Mouse (Mus musculus) megakaryocyte, adult 5-6 weeks (primary cell): ENCODE data around the gene Cask. TPM values are rescaled to one million over a fixed set of nuclear protein-coding genes. Genes with fewer than 3 reads are reported as not detected.
A peak's percentile ranks its signal among the peaks of the same experiment; 100 is the strongest.

Experiments
- ATAC-seq: 2 replicates; pipeline ENCODE4 v1.8.0; 2016; ENCODE audit warnings: mild to moderate bottlenecking, inconsistent platforms; ENCODE audit not compliant: poor library complexity, severe bottlenecking
- total RNA-seq, 2 experiments: library from RNA; stranded (forward) in 1 of 2; stranded (reverse) in 1 of 2; fragments of 153-499, 151-499 nt in 1 of 2; fragments of 221-1000, 200-1000 nt in 1 of 2; gene quantifications; 2 replicates each; pipeline versions ENCODE4 v1.2.3 to v1.2.4; 2015 to 2017

The Cask gene
- total RNA-seq, 2 experiments from 2014 or later = 50.7 to 66.0 TPM

DNA sequence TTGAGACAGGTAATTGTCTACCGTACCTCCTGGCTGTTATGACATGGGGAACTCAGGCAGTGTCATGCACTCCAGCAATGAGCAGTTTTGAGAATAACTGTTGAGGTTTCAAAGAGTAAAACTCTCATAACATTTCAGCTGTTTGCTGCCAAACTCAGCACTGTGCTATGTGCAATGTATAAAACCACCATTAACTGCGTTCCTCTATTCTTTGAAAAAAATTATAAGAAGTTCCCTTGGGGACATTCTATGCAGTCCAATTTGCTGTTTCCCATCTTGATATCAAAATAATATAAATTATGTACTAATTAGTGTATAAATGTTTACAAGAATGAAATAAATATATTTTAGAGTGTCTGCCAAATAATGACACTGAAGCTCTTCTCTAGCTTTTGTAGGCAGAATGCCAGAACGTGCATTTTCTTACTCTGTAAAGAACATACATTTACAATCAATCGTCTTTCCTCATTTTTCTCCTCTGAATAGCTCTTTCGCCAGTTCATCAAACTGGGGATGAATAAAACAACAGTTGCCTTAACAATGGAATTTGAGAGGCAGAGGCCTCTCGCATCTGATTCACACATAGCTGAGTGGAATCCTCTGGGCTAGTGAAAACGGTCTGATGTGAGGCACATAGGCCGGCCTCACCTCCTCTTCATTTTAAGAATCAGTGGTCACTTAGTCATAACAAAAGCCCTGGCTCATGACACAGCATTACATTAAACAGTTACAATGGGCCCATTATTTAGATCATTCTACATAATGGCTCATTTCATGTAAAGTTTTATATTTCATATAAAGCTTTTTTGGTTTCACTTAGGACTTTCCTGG is 125.4 kb downstream of the Cask start:
- ATAC-seq = no peak

GRCm38 (mm10) chrX:13720296-13720829 is 130.8 kb downstream of the Cask start:
- peak; percentile 60 for ATAC-seq

DNA sequence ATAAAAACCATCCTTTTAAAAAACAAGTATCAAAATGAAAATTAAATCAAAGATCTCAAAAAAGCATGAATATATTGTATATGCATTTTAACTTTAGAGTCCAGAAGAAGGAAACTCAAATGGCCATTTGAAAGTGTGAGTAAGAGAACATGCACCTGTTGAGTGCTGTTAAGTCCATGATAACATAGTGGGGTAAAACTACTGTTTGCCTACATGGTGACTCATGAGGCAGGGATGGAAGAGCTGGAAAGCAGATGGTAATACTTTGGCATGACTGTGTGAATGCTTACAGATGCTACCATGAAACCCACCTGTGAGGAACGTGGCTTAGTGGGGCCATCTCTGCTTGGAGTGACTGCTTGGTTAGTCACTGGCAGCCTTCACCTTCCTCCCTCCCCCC is 132.9 kb downstream of the Cask start:
- ATAC-seq = no peak

GRCm38 (mm10) chrX:13716796-13717569 is 134.2 kb downstream of the Cask start:
- ATAC-seq = no peak

DNA sequence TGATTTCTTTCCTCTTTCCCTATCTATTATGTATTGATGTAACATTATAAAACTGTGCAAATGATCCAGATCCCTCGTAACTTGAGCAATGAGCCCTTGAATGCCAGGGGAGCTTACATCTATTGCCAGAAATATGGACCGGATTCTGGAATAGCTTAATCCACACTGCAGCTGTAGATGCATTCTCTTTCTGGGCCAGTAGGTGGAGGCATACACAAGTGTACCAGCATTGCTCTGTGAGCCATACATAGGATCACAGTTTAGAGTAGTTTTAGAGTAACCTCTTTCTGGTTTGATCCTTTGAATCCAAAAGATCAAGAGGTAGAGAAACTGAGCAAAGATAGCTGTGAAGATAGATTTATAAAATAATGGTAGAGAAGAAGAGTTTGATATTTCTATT is 141.0 kb downstream of the Cask start:
- peak; percentile 72; the same call in 1 of the 2 replicates for ATAC-seq

- no peak for ATAC-seq
These were observed 146.1 kb downstream of the Cask start for GRCm38 (mm10) chrX:13705051-13705450.

- ATAC-seq = no peak
These were observed 150.5 kb downstream of the Cask start for GRCm38 (mm10) chrX:13700681-13701080.

- no peak for ATAC-seq
These were observed 159.3 kb downstream of the Cask start for GRCm38 (mm10) chrX:13691865-13692264.

DNA sequence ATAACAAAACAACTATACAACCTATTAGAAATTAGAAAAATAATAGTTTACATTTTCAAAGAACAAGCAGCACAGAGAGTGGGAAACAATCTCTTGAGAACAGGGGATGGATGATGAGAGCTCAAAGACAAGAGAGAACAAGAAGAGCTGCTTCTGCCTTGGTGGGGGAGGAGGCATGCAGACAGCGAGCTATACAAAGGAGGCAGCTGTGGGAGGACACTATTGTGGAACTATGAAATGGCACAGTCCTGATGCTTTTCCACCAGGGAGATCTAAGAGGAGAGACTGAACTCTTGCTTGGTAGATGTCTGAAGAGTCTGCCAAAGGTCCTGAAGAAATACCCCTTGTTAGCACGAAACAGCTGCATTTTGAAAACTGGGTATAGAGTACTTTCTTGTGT is 162.8 kb downstream of the Cask start:
- ATAC-seq = no peak

DNA sequence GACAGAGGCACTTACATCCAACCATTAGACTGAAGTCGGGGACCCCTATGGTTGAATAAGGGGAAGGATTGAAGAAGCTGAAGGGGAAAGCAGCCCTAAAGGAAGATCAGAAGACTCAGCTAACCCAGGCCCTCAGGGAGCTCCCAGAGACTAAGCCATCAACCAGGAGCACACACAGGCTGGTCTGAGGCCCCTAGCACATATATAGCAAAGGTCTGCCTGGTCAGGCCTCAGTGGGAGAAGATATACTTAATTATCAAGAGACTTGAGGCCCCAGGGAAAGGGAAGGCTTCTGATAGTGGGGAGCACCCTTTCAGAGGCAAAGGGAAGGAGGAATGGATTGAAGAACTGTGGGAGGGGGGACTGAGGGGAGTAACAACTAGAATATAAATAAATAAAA is 164.6 kb downstream of the Cask start:
- no peak for ATAC-seq

DNA sequence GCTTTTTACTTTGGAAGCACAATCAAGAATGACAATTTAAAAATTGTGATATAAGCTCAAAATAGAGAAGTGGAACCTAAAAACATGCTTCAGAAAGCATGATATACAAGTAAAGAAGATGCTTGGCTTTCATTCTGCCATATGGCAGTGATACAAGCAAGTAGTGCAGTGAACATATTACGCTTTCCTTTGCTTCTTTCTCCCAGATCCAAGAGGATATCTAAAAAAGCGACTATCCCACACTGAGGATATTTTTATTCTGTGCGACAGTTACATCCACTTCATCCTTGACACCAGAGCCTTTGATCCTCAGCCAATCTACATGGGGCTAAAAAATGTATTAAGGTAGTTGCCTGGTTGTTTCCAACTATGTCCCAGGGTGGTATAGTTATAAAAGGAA is 169.4 kb downstream of the Cask start:
- ATAC-seq = no peak

DNA sequence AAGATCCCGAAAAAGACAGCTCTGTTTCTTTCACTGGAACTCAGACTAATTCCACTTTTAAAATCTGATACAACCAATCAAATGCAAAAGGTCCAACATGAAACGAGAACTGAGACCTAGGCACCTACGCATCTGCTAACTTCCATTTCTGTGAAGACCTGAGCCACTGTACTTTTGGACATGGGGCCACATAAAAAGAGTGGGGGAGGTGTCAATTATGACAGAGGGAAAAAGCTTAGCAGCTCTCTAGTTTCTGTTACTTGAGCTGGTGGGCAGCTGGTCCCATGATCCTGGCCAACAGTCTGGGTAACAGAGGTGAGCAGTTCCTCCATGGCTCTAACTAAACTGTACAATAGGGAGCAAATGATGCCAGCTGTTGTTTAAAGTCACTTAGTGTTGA is 178.2 kb downstream of the Cask start:
- ATAC-seq = no peak

GRCm38 (mm10) chrX:13670342-13670741 is 180.8 kb downstream of the Cask start:
- no peak for ATAC-seq

DNA sequence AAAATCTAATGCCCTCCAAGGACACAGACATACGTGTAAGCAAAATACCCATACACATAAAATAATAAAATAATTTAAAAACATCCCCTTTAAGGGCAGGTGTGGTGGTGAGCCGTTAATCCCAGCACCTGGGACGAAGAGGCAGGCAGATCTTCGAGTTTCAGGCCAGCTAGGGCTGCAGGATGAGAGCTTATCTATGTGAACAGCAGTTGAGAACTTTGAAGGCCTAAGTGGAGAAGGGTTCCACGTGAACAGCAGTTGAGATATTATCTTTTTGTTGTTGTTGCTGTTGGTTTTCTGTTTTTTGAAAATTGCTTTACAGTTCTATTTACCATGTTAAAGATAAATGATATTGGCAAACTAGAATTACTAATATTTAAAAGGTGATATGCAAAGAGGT is 182.3 kb downstream of the Cask start:
- ATAC-seq = no peak

- ATAC-seq = no peak
These were observed 190.1 kb downstream of the Cask start, which contains the start of gene Gpr82 for GRCm38 (mm10) chrX:13661063-13661462. Gene Gpr82, plus strand, starts transcription at chrX:13661363.

DNA sequence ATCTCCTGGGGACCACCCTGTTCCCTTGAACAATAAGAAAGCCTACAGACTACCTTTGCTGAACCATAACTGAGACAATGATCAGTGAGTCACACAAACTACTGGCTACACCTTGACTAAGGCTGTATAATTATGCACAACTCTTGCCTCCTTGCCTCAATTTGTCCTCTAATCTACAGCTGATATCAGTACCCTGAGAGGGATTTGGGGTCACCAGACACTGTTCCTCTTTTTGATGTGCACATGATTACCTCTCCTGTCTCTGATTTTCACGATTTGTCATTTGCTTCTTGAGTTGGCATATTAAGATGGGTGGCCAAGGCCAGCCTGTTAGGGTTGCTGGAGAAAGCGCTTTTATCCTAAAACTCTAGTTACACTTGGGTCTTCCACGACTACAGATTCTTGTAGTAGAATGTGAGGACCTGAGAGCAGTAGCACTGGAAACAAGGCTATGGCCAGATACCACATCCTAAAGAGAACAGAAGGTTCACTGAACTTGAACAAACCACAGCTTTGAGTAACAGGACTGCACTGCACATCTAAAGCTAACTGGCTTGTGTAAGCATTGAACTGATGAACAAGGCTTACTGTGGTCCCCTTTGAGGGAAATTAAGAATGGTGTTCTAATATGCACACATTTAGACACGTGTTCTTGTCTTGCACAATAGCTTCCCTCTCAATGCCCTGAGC is 191.8 kb downstream of the Cask start:
- no peak for ATAC-seq

- ATAC-seq = no peak
These were observed 192.5 kb downstream of the Cask start for GRCm38 (mm10) chrX:13658616-13659140.

DNA sequence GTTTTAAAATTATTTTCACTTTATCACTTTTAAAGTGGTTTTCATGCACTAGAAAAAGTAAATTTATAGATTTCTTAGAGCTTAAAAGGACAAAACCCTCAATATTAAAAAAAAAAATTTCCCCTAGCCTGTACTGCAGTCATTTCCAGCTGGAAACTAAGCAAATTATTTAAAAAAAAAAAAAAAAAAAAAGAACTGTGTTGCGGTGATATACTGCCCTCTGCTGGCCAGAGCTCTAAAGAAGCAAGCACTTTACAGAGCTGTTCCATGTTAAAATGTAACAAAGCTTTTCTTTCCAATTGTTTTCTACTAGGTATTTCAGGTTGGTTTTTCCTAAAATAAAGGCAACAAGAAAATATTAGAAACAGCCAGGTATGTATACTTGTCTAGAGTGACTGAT is 194.4 kb downstream of the Cask start:
- no peak for ATAC-seq

GRCm38 (mm10) chrX:13655906-13656305 is 195.3 kb downstream of the Cask start:
- ATAC-seq = no peak

GRCm38 (mm10) chrX:13655005-13655421 is 196.2 kb downstream of the Cask start:
- peak; percentile 88 for ATAC-seq

DNA sequence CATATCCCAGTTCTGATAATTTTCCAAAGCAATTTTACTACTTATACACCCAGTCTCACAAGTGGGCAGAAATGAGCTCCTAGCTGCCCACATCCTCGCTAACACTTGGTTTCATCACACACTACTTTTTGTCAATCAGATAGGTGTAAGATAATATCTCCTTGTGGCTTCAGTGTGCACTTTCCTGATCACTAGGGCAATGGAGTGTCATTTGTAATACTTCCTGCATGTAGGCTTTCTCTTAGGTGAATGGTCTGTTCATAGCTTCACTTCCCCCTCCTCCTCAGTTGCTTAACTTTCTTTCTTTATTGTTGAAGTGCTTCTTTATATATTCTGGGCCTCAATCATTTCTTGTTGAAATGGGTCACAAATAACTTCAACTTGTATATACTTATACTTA is 198.9 kb downstream of the Cask start:
- ATAC-seq = peak; percentile 62
